17 mouse cellular contexts compared by ENCODE assay signal in the genomic region with DNA sequence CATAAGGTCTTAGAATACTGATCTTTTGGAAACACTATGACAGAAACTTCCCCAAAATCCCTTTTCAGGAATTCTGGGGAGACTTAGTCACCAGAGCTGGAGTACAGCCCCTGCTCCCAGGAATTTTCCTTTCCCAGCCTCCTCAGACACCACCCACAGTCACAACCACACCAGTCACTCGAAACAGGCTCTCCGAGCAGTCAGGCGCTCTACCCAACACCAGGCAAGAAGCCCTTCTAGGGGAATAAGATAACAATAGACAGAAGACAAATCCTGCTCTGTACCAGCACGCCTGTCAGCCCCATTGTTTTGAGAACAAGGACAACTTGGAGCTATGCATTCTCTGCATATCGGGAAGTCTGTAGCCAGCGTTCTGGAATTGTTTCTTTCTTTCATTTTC. TPM values are rescaled to one million over a fixed set of nuclear protein-coding genes. Genes with fewer than 3 reads are reported as not detected.
A peak's percentile ranks its signal among the peaks of the same experiment; 100 is the strongest.
DNase-seq lines count a peak whose midpoint lies in the region; ATAC-seq and TF ChIP-seq lines count a peak whose summit lies in the region.
"Had no signal": no experiment of that assay in that cellular context is flagged by ENCODE, and none has a peak within 500 bp of the region (broad histone marks: within the 10 kb centered on the region; RNA-seq: fewer than 3 reads in every experiment).

No protein-coding gene starts in this region.

- no peak for DNase-seq in heart, postnatal 14 days
- no peak for DNase-seq in lung, postnatal 0 days (ENCODE audit: low spot score)
- DNase-seq in lung, postnatal 36 days: no peak
- DNase-seq in stomach, postnatal 0 days (ENCODE audit: low spot score): no peak
- DNase-seq in embryo, embryonic 10.5 days (ENCODE audit: low spot score): no peak
- DNase-seq: cerebellum, adult 18-20 months; gastrocnemius, postnatal 36 days; left cerebral cortex, postnatal 4 days; liver, embryonic 13.5 days; lung, postnatal 4 days had no signal

- no peak overlapping the region for H3K9ac ChIP-seq in heart, embryonic 11.5 days (ENCODE audit: low read depth, low read length)
- no peak overlapping the region for H3K9ac ChIP-seq in lung, postnatal 0 days (replicated peaks; ENCODE audit: low read depth)
- H3K9ac ChIP-seq in stomach, postnatal 0 days (ENCODE audit: low read length): no peak overlapping the region
- H3K9ac ChIP-seq: liver, embryonic 13.5 days; midbrain, embryonic 12.5 days had no signal

- no peaks in the 10 kb centered on the region for H3K27me3 ChIP-seq in heart, embryonic 11.5 days (ENCODE audit: control insufficient read depth, insufficient read depth, low read length)
- H3K27me3 ChIP-seq in lung, postnatal 0 days (replicated peaks; ENCODE audit: insufficient read depth, low read length): no peaks in the 10 kb centered on the region
- H3K27me3 ChIP-seq in stomach, postnatal 0 days (ENCODE audit: control insufficient read depth, insufficient read depth, low read length): no peaks in the 10 kb centered on the region
- H3K27me3 ChIP-seq: liver, embryonic 13.5 days had no signal

- H3K4me2 ChIP-seq in heart, embryonic 11.5 days: peak overlapping the region; percentile 8
- H3K4me2 ChIP-seq in lung, postnatal 0 days (replicated peaks; ENCODE audit: low read depth, low read length): 0 out of 2 replicates have a peak overlapping the region, but pooled peaks have one; percentile 17
- 0 out of 2 replicates have a peak overlapping the region, but pooled peaks have one; percentile 11 for H3K4me2 ChIP-seq in stomach, postnatal 0 days (replicated peaks; ENCODE audit: low read depth)
- H3K4me2 ChIP-seq: liver, embryonic 13.5 days; midbrain, embryonic 12.5 days had no signal

- intact Hi-C loops in heart, postnatal 14 days (cut with DNase I): no loop called here

- H3K4me3 ChIP-seq in heart, embryonic 11.5 days (ENCODE audit: low read depth, low read length): no peak overlapping the region
- no peak overlapping the region for H3K4me3 ChIP-seq in lung, postnatal 0 days (ENCODE audit: low read depth, low read length)
- H3K4me3 ChIP-seq in cortical plate, adult 2 months (ENCODE audit: insufficient read depth, low read length): no peak overlapping the region
- H3K4me3 ChIP-seq in stomach, postnatal 0 days (ENCODE audit: low read depth, low read length): no peak overlapping the region
- H3K4me3 ChIP-seq: liver, embryonic 13.5 days; midbrain, embryonic 12.5 days had no signal

- TF ChIP-seq POLR2A in cortical plate, adult 2 months (IDR thresholded peaks at IDR 0.05; ENCODE audit: extremely low read depth, insufficient read depth, low read length): no peak

- no peaks in the 10 kb centered on the region for H3K9me3 ChIP-seq in heart, embryonic 11.5 days (replicated peaks; ENCODE audit: control insufficient read depth, low read length)
- no peaks in the 10 kb centered on the region for H3K9me3 ChIP-seq in lung, postnatal 0 days (ENCODE audit: low read length)
- H3K9me3 ChIP-seq in stomach, postnatal 0 days (ENCODE audit: control insufficient read depth, low read length): no peaks in the 10 kb centered on the region
- H3K9me3 ChIP-seq: liver, embryonic 13.5 days; midbrain, embryonic 12.5 days had no signal

- 39% methylated on average over 6 of the region's 6 CpGs for WGBS in heart, embryonic 11.5 days (ENCODE audit: insufficient replicate concordance)
- 53% methylated on average over 6 of the region's 6 CpGs for WGBS in lung, postnatal 0 days
- WGBS in stomach, postnatal 0 days: 54% methylated on average over 6 of the region's 6 CpGs

- no peak for ATAC-seq in heart, embryonic 11.5 days (replicated peaks; ENCODE audit: insufficient number of reproducible peaks, low FRiP score, low TSS enrichment)
- no peak for ATAC-seq in lung, postnatal 0 days
- 0 out of 2 replicates have a peak, but pooled peaks have one; percentile 42 for ATAC-seq in stomach, postnatal 0 days (ENCODE audit: low FRiP score, low TSS enrichment)
- ATAC-seq: activated CD4-positive, CD25-positive, alpha-beta regulatory T cell, adult 4 months; forebrain, embryonic 14.5 days; hindbrain, embryonic 16.5 days had no signal

- H3K36me3 ChIP-seq in heart, embryonic 11.5 days (ENCODE audit: control insufficient read depth, insufficient read depth, low read length): no peaks in the 10 kb centered on the region
- H3K36me3 ChIP-seq in lung, postnatal 0 days (ENCODE audit: insufficient read depth, low read length): no peaks in the 10 kb centered on the region
- H3K36me3 ChIP-seq in stomach, postnatal 0 days (ENCODE audit: control insufficient read depth, insufficient read depth, low read length): no peaks in the 10 kb centered on the region
- H3K36me3 ChIP-seq: liver, embryonic 13.5 days; midbrain, embryonic 12.5 days had no signal

- H3K27ac ChIP-seq in heart, embryonic 11.5 days (ENCODE audit: low read depth, low read length): peak overlapping the region; percentile 42
- H3K27ac ChIP-seq in lung, postnatal 0 days (ENCODE audit: low read length): no peak overlapping the region
- H3K27ac ChIP-seq in cortical plate, adult 2 months (ENCODE audit: insufficient read depth, low read length): peak overlapping the region; percentile 29; the same call in 1 of the 2 replicates
- H3K27ac ChIP-seq in stomach, postnatal 0 days (replicated peaks): peak overlapping the region; percentile 61
- H3K27ac ChIP-seq: liver, embryonic 13.5 days; midbrain, embryonic 12.5 days had no signal

- no peak for TF ChIP-seq EP300 in lung, postnatal 0 days (IDR thresholded peaks at IDR 0.05)
- TF ChIP-seq EP300 in stomach, postnatal 0 days (optimal IDR thresholded peaks at IDR 0.05): no peak

- TF ChIP-seq CTCF in lung, postnatal 0 days (IDR thresholded peaks at IDR 0.05): no peak
- TF ChIP-seq CTCF in cortical plate, adult 2 months (IDR thresholded peaks at IDR 0.05; ENCODE audit: extremely low read depth, insufficient read depth, low read length): no peak
- no peak for TF ChIP-seq CTCF in stomach, postnatal 0 days (IDR thresholded peaks at IDR 0.05; ENCODE audit: low read depth)

- no peaks in the 10 kb centered on the region for H3K4me1 ChIP-seq in heart, embryonic 11.5 days (ENCODE audit: control insufficient read depth, insufficient read depth, low read length)
- H3K4me1 ChIP-seq in lung, postnatal 0 days (ENCODE audit: insufficient read depth, low read depth, low read length): no peaks in the 10 kb centered on the region
- no peaks in the 10 kb centered on the region for H3K4me1 ChIP-seq in cortical plate, adult 2 months (ENCODE audit: control insufficient read depth, insufficient read depth, low read length)
- no peaks in the 10 kb centered on the region for H3K4me1 ChIP-seq in stomach, postnatal 0 days (replicated peaks; ENCODE audit: control insufficient read depth, insufficient read depth)
- H3K4me1 ChIP-seq: liver, embryonic 13.5 days; midbrain, embryonic 12.5 days had no signal

RNA-seq across cellular contexts. Expression of a gene that starts 25.6 kb away (rescaled TPM):
- polyA plus RNA-seq in heart, embryonic 11.5 days (2014; fragmentation: Nextera tagmentation; extraction: Ambion mirVana): 2,694 and 2,831 TPM in 2 replicates
- total RNA-seq in heart, postnatal 14 days (2021): 100 to 1,000 TPM; 543 to 602 TPM
- polyA plus RNA-seq in lung, postnatal 0 days (2015; fragmentation: Nextera tagmentation; extraction: Ambion mirVana): 7,609 and 7,998 TPM in 2 replicates
- polyA plus RNA-seq in cortical plate, adult 2 months (2012; rRNA removed): 2,113 and 2,186 TPM in 2 replicates
- 6,456 and 7,015 TPM in 2 replicates for polyA plus RNA-seq in stomach, postnatal 0 days (2015; fragmentation: Nextera tagmentation; extraction: Ambion mirVana)
- total RNA-seq: MEL had no signal
